Mouse (Mus musculus): ENCODE data around the gene Tppp3.

The Tppp3 gene

DNA sequence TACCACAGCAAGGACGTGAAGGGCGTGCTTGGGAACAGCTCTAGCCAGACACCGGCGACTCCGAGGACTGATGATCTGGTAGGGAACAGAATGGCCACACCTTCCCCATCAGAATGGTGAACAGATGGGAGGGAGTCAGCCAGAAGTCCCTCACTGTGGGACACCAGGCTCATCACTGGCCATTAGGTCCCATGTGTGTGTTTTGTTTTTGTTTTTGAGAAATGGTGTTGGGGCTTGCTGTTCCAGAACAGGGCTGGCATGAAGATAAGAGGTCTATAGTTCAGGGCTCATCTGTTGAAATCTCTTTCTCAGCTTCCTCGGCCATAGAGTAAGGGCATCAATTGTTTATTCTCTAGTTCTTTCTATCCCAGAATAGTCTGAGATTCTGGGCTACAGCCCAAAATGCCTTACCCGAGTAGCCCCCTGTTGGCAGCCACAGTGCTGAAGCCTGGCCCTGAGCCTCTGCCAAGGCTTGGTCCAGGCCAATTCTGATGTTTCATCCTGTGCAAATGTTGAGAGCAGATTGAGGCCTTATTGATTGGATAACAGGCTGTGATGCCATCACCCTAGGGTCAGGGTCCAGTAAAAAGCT lies 4.5 kb downstream of the Tppp3 start:
- no peak for DNase-seq (ENCODE audit: low spot score)

DNA sequence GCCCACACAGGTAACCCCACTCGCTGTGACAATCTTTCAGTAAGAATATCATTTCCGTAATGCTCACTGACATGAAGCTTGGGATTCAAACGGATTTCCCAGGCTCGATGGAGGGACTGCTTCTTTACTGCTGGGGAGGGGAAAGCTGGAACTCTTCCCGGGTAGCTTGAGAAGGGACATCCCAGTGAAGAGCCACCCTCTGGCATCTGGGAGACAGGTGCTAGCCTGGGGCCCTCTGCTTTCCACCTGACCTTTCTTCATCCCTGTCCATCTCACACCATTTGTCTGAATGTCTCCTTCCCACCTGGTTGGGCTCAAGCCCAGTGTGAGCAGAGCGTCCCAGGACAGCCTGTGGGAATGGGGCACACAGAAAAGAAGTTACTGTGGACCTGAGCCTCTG lies 5.1 kb downstream of the Tppp3 start:
- DNase-seq (ENCODE audit: low spot score) = no peak

DNA sequence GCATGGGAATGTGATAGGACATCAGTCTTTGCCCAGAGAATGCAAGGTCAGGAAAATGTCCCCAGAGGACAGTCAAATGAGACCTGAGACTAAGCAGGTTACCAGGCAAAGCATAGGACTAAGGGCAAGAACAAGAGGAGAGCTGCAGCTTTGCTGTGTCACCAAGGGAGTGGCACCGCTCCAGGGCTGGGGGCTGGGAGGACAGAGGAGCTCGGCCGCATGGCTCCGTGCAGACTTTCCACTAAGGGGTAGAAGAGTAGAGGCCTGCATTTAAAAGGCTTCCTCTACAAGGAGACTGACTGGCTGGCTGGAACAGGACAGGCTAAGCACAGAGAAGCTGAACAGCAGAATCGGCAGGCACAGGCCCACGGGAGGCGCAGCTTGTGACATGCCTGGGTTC lies 6.7 kb downstream of the Tppp3 start:
- DNase-seq (ENCODE audit: low spot score) = no peak

DNA sequence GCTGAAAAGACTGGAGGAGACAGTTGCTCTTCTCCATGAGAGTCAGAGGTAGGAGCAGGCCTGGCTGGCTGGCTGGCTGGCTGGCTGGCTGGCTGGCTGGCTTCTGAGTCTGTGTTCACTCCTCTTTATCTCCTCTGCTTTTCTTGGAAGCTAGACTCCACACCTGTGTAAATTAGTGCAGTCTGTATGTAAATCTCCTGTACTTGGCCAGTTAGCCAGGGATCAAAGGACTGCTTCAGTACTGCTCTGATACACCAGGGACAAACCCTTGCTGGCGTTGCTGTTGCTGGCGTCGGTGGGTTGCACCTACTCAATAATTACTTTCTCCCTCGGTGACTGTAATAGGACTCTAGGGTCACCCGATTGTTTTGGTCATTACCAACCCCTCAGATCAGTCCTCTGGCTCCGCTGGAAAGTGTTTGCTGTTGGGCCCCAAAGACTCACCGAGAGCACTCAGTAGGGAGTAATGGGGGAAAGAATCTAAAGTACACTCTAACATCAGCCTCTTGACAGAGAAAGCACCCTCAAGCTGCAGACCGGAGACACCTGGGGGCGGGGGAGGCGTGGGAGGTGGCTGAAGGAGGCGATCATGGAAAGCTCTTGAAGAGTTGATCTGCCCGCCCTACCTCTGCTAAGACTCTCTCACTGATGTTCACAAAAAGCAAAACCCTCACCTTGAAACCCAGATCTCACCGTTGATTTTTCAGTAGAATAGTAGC lies 10.1 kb downstream of the Tppp3 start:
- DNase-seq (ENCODE audit: low spot score) = no peak

DNA sequence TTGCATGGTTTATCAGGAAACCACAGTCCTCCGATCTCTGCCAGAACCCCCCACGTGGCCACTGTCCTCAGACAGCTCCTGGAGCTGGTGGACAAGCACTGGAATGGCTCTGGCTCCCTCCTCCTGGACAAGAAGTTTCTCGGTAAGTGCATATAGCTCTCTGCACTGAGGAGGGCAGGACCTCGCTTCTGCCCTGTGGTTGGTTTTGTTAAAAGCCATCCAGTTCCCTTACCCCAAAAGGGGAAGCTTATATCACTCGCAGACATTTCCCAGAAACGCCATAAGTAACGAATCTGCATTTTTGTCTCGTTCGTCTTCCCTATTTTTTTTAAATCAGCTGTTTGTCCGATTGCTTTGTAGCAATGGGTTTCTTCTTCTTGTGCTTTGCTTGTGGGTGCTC lies 16.1 kb downstream of the Tppp3 start:
- no peak for DNase-seq (ENCODE audit: low spot score)

DNA sequence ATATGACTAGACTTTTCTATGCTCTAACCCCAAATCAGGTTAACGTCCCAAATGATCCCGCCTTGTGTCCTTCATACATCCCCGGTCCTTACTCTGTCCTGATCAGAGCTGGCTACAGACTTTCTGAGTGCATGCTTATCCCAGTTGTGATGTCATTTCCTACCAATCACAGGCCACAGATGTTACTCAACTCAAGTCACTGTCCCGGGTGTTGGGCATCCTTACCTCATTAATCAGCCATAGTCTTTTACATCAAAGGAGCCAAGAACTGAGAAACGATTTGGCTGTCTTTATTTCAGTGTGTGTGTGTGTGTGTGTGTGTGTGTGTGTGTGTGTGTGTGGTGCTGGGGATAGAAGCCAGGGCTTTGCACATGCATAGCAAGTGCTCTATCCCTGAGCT lies 17.2 kb downstream of the Tppp3 start:
- DNase-seq (ENCODE audit: low spot score) = no peak

DNA sequence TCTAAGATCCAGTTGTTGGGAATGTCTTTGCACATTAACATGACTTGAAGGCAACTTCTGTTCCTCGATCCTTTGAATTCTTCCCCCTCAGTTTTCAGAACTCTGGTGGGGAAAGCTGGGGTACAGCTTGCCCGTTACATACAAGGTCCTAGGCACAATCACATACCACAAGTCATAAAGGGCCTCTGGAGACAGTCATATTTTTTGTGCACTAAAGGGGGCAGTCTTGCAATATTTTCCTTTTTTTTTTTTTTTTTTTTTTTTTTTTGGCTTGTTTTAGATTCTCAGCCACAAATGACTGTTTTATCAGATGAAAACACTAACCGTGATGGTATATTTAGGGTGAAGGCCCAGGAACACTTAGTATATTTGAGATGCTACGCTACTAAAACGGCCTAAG lies 18.0 kb downstream of the Tppp3 start:
- no peak for DNase-seq (ENCODE audit: low spot score)

DNA sequence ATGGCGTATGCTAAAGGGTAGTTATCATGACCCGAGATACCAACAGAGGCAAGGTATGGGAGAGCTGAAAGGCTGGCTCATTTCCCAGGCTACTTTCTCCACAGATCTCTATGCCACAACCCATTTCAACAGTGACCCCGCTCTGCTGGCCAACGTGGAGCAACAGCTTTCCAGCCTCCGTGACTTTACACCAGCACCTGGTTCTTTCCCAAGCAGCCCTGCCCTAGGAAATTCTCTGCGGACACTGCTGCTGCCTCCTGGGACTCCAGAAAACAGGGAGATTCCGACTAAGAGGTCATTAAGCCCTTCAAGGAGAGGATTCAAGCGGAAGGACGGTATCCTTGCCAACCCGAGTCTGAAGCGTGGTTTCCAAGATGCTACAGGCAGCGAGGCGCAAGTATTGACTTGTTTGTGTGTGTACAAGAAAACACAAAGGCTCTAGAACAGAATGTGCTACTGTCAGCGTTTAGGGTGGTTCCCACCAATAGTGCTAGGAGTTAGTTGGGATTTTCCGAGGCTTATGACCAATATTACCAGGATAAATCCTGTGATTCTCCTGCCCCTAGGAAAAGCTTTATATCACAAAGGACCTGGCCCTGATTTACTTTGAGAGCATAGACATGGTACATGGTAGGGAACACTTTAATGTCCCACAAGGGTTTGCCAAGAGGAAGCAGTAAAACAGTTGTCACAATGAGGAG lies 19.3 kb downstream of the Tppp3 start:
- DNase-seq (ENCODE audit: low spot score) = no peak

DNA sequence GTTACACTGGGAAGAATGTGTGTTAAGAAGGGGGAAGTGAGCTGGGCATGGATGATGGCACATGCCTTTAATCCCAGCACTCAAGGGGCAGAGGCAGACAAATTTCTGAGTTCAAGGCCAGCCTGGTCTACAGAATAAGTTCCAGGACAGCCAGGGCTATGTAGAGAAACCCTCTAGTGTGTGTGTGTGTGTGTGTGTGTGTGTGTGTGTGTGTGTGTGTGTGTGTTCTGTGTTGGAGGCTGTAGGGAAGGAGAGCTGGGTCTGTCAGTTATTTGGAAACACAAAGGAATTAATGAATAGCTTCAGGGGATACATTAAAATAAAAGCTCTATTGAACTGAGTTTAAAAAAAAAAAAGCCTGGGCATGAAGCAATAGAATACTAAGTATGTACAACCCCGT lies 20.3 kb downstream of the Tppp3 start:
- no peak for DNase-seq (ENCODE audit: low spot score)

DNA sequence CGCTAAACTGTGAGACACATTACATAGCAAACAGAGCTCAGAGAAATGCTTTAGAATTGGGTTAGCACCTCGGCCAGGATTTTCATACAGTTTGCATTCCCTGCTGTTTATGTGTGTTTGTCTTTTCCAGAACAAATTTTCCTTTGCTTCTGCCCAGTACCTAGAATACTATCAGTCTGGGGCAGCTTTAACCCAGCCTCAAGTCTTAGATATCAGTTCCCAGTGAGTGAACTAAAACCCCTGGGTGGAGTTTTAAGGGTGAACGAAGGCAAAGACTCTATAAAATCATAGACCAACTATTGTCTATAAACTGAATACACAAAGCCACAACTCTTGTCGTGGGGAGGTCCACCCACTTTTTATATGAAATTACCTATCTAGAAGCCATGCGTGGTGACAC lies 22.7 kb downstream of the Tppp3 start:
- no peak for DNase-seq (ENCODE audit: low spot score)

DNA sequence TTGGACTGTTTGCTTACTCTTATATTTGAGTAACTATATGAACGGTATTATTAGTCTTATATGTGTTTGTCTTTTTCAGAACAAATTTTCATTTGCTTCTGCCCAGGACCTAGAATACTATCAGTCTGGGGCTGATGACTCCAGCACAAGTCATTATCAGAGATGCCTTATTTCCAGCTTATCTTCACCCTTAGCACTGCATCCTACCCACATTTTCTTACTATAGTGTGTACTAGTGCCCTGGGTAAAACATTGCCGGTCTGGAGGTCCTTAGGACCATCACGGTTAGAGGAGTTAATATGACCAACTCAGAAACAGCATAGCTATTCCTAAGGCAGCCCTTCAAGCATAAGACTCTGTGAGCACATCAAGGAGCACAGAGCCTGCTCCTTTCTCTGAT lies 23.1 kb downstream of the Tppp3 start:
- DNase-seq (ENCODE audit: low spot score) = no peak

DNA sequence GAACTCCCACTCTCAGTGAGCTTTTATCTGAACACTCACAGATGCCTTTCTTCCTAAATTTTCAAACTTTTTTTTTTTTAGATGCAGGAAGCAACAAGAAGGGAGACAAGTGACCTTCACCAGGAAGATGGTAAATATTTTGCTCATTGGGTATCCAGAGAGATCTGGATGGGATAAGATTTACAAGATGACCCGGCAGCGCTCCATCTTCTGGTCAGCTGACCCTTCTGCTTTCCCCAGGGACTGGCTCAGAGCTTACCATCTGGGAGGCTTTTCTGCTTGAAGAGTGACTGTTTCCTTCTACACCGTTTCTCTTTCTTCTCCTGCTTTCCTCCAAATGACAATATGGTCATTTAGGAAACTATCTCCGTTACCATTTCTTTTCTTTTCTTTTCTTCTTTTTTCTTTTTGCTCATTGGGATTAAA lies 25.2 kb downstream of the Tppp3 start:
- DNase-seq (ENCODE audit: low spot score) = no peak

DNA sequence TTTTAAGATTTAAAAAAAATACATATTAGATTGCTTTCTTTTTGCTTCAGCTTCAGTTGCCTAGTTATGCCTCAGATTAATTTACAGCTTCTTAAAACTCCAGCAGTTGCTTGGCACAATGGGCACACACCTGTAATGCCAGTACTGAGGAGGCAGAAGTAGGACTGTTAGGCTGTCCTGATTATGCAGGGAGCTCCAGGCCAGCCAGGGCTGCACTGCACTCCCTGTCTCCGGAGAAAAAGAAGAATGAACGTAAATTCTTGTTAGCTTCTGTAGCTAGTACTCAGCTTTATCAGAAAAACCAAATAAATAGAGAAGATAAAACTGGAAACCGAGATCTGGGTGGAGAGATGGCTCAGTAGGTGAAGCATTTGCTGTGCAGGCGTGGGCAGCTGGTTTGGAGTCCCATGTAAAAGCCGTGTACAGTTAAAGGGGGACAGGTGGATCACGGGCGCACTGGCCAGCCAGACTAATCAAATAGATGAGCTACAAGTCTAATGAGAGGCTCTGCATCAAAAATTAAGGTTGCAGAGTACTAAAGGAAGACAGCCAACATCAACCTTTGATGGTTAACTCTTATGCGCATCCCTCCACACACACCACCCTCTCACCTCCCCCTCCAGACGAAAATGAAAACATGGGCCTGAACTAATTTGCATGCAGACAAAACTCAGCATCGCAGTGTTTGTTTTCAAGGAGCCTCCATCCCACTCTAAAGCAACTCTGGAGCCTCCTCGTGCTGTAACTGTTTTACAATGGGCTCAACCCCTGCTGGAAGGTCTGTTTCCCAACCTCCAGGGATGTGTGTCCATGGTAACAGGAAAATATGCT lies 25.8 kb downstream of the Tppp3 start:
- DNase-seq (ENCODE audit: low spot score) = no peak

DNA sequence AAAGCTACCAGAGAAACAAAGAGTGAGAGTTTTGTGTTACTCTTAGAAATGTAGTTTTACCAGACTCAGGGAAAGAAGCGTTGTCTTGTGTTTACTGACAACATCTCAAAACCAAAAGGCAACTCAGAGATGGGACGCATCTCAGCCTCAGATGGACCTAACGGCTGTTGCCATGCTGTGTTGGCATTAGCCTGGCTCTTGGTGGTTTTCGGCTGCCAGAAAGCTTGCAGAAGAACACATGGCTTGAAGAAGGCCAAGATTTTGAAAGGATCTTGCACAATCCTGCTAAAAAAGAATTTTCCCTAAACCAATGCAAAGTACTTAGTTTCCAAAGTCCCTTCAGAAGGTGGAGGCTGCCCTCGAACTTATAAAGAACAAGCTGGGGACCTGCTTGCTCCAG lies 28.7 kb downstream of the Tppp3 start:
- no peak for DNase-seq (ENCODE audit: low spot score)

DNA sequence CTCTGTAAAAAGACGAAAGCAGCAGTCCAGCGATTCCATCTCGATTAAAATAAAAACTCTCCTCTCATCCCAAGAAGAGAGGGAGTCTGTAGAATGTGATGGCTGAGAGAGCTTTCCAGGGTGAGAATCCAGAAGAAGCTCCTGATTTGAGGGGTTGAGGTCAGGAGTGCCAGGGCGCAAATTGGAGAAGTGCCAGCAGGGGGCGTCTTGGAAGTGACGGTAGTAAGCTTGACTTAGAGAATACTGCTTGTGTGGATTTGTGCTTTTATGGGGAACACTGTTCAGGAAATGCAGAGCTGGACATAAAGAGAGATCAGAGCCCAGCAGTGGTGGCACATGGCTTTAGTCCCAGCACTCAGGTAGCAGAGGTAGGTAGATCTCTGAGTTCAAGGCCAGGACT lies 29.9 kb downstream of the Tppp3 start:
- DNase-seq (ENCODE audit: low spot score) = no peak

DNA sequence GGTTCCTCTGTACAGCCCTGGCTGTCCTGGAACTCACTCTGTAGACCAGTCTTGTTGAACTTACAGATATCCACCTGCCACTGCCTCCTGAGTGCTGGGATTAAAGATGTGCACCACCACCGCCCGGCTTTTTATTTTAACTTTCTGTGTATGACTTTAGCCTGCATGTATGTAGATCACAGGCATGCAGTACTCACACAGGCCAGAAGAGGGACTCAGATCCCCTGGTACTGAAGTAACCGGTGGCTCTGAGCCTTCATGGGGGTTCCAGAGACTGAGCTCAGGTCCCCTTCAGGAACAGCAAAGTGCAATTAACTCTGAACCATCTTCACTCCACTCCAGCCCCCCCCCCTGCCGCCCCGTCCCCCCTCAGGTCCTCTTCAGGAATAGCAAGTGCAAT lies 32.5 kb downstream of the Tppp3 start:
- DNase-seq (ENCODE audit: low spot score) = no peak

DNA sequence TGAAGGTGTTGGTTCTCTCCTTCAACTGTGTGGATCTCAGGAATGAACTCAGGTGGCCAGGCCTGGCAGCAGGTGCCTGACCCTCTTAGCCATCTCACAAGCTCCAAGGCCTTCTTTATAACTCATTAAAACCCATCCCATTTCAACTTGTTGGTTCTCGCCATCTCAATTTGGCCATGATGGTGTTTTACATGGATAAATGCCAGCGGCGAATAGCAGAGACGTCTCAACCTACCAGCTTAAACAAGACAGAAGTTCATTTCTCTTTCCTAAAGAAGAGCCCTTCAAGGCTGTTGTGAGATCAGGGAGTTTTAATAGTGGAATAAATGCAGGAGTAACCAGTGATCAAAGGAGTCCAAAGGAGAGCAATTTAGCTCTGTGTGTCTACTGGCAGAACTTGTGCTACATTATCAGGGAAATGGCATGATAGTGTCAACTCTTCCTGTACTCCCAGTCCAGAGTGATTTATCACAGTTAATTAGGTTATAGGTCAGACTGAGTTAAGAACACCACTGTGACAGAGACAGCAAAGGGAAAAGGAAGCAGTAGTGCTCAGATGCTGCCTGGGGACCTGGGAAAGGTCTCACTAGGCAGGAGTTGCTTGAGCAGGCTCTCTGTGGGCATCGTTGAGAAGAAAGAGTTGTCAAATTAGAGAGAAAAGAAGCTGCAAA lies 34.1 kb downstream of the Tppp3 start:
- DNase-seq (ENCODE audit: low spot score) = no peak

DNA sequence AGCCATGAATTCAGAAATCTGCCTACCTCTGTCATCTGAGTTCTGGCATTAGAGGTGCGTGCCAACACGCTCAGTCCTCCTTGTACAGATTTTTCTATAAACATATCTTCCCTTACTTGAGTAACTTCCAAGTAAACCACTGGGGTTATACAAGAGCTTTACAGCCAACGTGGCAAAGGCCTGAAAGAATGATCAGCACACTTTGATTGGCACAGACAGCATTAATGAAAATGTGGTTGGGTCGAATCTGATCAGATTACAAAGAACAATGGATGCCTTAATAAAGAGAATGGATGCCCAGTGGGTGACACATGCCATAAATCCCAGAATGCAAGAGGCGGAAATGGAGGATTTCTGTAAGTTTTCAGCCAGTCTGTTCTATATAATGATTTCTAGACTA lies 35.1 kb downstream of the Tppp3 start:
- DNase-seq (ENCODE audit: low spot score) = no peak

DNA sequence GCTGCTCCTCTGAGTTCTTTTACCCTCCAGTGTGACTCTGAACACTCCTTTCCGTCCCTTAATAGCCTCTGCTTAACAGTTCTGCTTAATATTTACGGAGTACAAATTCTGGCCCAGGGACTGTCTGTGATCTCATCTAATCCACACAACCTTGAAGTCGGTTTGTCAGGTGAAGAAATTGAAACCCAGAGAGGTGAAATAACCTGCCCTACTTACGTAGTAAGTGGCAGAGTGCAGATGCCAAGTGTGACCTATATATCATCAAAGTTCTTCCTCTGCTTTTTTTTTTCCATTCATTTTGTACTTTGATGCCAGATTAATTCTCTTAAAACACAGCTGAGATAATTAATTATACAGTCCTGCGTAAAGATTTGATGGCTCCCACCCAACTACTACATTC lies 37.2 kb downstream of the Tppp3 start:
- DNase-seq (ENCODE audit: low spot score) = no peak

DNA sequence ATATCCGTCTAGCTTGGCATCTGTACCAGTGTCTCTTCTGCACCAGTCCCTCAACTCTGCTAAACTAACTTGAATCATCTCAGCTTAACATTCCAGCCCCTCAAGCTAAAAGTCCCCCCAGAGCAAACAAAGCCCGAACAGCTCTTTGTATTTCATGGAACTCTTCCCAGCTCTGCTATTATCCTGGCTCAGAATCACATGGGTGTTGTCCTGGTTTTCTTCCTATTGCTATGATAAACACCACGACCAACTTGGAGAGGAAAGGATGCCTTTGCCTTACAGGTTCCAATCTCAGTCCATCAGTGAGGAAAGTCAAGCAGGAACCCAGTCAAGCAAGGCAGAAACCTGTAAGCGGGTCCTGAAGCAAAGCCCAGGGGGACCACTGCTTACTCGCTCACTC lies 37.8 kb downstream of the Tppp3 start:
- no peak for DNase-seq (ENCODE audit: low spot score)

DNA sequence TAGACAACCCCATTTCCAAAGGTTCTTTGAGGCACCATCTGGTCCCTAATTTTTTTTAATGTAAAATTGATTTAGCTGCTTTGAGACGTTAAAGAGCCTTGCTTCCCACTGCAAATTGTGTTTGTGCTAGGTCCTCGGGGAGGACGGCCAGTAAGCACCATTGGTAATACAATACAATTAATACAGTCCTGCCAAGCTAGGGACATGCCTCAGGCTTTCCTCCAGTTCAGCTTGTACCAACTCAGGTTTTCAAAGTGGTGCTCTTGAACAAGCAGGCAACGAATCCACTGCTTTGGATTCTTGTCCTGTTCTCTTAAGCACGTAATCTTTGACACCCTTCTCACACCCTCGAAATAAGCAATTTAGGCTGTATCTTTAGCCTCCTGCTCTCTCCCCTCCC lies 38.3 kb downstream of the Tppp3 start:
- no peak for DNase-seq (ENCODE audit: low spot score)
